Mouse (Mus musculus) lung, embryonic 16.5 days (tissue): Measurements from ENCODE around the gene Mast4. TPM values are rescaled to one million over a fixed set of nuclear protein-coding genes. Genes with fewer than 3 reads are reported as not detected.
"Not testable (repeated sequence)": the region's sequence is repeated elsewhere in the genome, so short reads cannot be mapped to it uniquely, and the experiment has no call there.

Experiments used
- ATAC-seq: fragments of 200-750 bp; cut with Nextera tagmentation; 2 replicates; pipeline ENCODE4 v1.8.0; 2017; ENCODE audit warnings: low read depth, mild to moderate bottlenecking, moderate library complexity
- H3K27ac ChIP-seq: fragments of 300-500 bp; sonication (generic); 2 replicates; pipeline ENCODE4 v1.5.1; 2014; ENCODE audit warnings: mild to moderate bottlenecking, control low read depth, low read length
- H3K27me3 ChIP-seq: fragments of 300-500 bp; sonication (generic); 2 replicates; pipeline ENCODE4 v1.6.1; 2014; ENCODE audit warnings: low read depth, low read length, mixed read lengths; ENCODE audit not compliant: control insufficient read depth, insufficient read depth
- H3K36me3 ChIP-seq: fragments of 300-500 bp; sonication (generic); 2 replicates; pipeline ENCODE4 v1.6.1; 2014; ENCODE audit warnings: low read length; ENCODE audit not compliant: control insufficient read depth, insufficient read depth
- H3K4me1 ChIP-seq: fragments of 300-500 bp; sonication (generic); replicated peaks from 2 replicates; pipeline ENCODE4 v1.6.1; 2014; ENCODE audit warnings: low read length, mixed read lengths; ENCODE audit not compliant: control insufficient read depth, insufficient read depth
- H3K4me2 ChIP-seq: fragments of 300-500 bp; sonication (generic); 2 replicates; pipeline ENCODE4 v1.6.1; 2014; ENCODE audit warnings: low read depth, low read length, control low read depth
- H3K4me3 ChIP-seq: fragments of 300-500 bp; sonication (generic); 2 replicates; pipeline ENCODE4 v1.5.1; 2014; ENCODE audit warnings: mild to moderate bottlenecking, low read length, control low read depth
- H3K9ac ChIP-seq: fragments of 300-500 bp; sonication (generic); 2 replicates; pipeline ENCODE4 v1.6.1; 2014; ENCODE audit warnings: low read length, control low read depth
- H3K9me3 ChIP-seq: fragments of 300-500 bp; sonication (generic); 2 replicates; pipeline ENCODE4 v1.6.1; 2016; ENCODE audit warnings: low read length; ENCODE audit not compliant: control insufficient read depth
- WGBS: fragments of 180-500 bp; shearing (Covaris S2); extraction: QIAGEN DNeasy Blood & Tissue Kit; methylation state at CpG from one replicate; pipeline ENCODE4 v1.1.7; 2014; 5-methylcytosine and 5-hydroxymethylcytosine counted together
- polyA plus RNA-seq: library from polyadenylated mRNA; unstranded; fragments of >200 nt; fragmentation: Nextera tagmentation; extraction: Ambion mirVana; gene quantifications from 2 replicates; pipeline ENCODE4 v1.2.1, GENCODE M21; 2015

The Mast4 gene
- polyA plus RNA-seq, 1 experiment from 2014 or later = 30.2 TPM

- H3K9ac ChIP-seq = no peak overlapping the region
- no peak overlapping the region for H3K4me2 ChIP-seq
- no peak overlapping the region for H3K27ac ChIP-seq
- ATAC-seq = no peak
- H3K4me1 ChIP-seq = no peaks in the 10 kb centered on the region
- H3K4me3 ChIP-seq = no peak overlapping the region
- H3K36me3 ChIP-seq = peaks cover 31% of the 10 kb centered on the region
- WGBS = 79% methylated on average over 13 of the region's 13 CpGs
- H3K9me3 ChIP-seq = no peaks in the 10 kb centered on the region
- no peaks in the 10 kb centered on the region for H3K27me3 ChIP-seq
Measured at GRCm38 (mm10) chr13:102739720-102740535, 594.4 kb downstream of the Mast4 start.

- Histone ChIP-seq H3K27me3 (no peaks in the 10 kb centered on the region), H3K4me1 (no peaks in the 10 kb centered on the region), H3K9ac (no peak overlapping the region), H3K27ac (no peak overlapping the region), H3K4me2 (no peak overlapping the region), H3K4me3 (no peak overlapping the region), H3K9me3 (no peaks in the 10 kb centered on the region), H3K36me3 (peaks cover 29% of the 10 kb centered on the region)
- WGBS = 93% methylated on average over 7 of the region's 7 CpGs
- no peak for ATAC-seq
Measured at GRCm38 (mm10) chr13:102737811-102738210, 596.5 kb downstream of the Mast4 start.

GRCm38 (mm10) chr13:102733063-102733462 lies 601.2 kb downstream of the Mast4 start:
- 61% methylated on average over 2 of the region's 2 CpGs for WGBS
- ATAC-seq = no peak
- H3K4me2 ChIP-seq = no peak overlapping the region
- no peaks in the 10 kb centered on the region for H3K9me3 ChIP-seq
- no peaks in the 10 kb centered on the region for H3K27me3 ChIP-seq
- no peaks in the 10 kb centered on the region for H3K4me1 ChIP-seq
- no peak overlapping the region for H3K9ac ChIP-seq
- H3K36me3 ChIP-seq = peaks cover 20% of the 10 kb centered on the region
- H3K4me3 ChIP-seq = no peak overlapping the region
- H3K27ac ChIP-seq = no peak overlapping the region

DNA sequence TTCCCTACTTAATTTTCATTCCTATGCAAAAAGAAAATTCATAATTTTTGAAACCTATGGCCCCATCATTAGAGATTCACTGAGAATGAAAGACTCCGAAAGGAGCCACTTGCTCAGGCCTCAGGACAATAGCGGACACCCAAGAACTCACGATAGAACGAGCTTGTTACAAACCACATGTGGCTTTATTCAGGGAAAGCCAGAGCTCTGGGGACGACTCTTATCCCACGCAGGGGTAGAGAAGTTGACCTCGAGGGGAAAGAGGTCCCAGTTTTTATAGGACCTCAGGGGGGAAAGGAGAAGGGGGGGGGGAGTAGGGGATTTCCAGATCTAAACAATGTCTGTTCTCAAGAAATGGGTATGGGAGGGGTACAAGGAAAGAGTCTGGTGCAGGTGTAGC lies 605.3 kb downstream of the Mast4 start:
- H3K9me3 ChIP-seq, ATAC-seq, H3K4me1 ChIP-seq, H3K27ac ChIP-seq, H3K4me3 ChIP-seq, H3K4me2 ChIP-seq, H3K36me3 ChIP-seq, H3K9ac ChIP-seq, H3K27me3 ChIP-seq: not testable (repeated sequence)
- WGBS = 74% methylated on average over 7 of the region's 7 CpGs

GRCm38 (mm10) chr13:102728035-102728434 lies 606.3 kb downstream of the Mast4 start:
- no peaks in the 10 kb centered on the region for H3K9me3 ChIP-seq
- H3K4me1 ChIP-seq = no peaks in the 10 kb centered on the region
- no peak for ATAC-seq
- no peak overlapping the region for H3K4me2 ChIP-seq
- WGBS = 53% methylated on average over 3 of the region's 3 CpGs
- no peak overlapping the region for H3K9ac ChIP-seq
- H3K27ac ChIP-seq = no peak overlapping the region
- no peaks in the 10 kb centered on the region for H3K27me3 ChIP-seq
- H3K36me3 ChIP-seq = no peaks in the 10 kb centered on the region
- no peak overlapping the region for H3K4me3 ChIP-seq

GRCm38 (mm10) chr13:102726876-102727275 lies 607.4 kb downstream of the Mast4 start:
- 76% methylated on average over 1 of the region's 1 CpGs for WGBS
- H3K4me3 ChIP-seq = no peak overlapping the region

DNA sequence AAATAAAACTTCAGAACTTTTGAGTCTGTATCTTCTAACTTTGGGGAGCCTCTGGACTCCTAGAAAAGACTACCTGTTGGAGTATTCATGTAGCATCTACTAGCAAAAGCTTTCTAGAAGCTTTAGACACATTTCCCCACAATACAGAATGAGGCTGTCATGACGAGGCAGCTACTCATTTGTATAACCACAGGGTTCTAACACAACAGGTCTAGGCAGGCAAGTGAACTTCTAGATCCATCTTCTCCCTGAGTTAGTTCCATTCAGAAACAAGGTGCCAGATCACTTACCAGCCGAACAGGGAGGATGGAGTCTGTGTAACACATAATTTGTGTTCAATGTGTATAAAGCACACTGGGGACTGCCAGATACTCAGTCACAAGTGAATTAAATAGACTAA lies 608.4 kb downstream of the Mast4 start:
- H3K9me3 ChIP-seq = no peaks in the 10 kb centered on the region
- WGBS = 66% methylated on average over 2 of the region's 2 CpGs
- H3K4me2 ChIP-seq = no peak overlapping the region
- no peak overlapping the region for H3K27ac ChIP-seq
- no peak for ATAC-seq
- no peak overlapping the region for H3K9ac ChIP-seq
- H3K4me1 ChIP-seq = no peaks in the 10 kb centered on the region
- no peaks in the 10 kb centered on the region for H3K36me3 ChIP-seq
- no peak overlapping the region for H3K4me3 ChIP-seq
- H3K27me3 ChIP-seq = no peaks in the 10 kb centered on the region

More at GRCm38 (mm10) chr13:102726876-102727275, 607.4 kb downstream of the Mast4 start:
- Histone ChIP-seq H3K27me3 (no peaks in the 10 kb centered on the region), H3K27ac (no peak overlapping the region), H3K9ac (no peak overlapping the region), H3K9me3 (no peaks in the 10 kb centered on the region), H3K36me3 (no peaks in the 10 kb centered on the region), H3K4me1 (no peaks in the 10 kb centered on the region), H3K4me2 (no peak overlapping the region)
- ATAC-seq = no peak

DNA sequence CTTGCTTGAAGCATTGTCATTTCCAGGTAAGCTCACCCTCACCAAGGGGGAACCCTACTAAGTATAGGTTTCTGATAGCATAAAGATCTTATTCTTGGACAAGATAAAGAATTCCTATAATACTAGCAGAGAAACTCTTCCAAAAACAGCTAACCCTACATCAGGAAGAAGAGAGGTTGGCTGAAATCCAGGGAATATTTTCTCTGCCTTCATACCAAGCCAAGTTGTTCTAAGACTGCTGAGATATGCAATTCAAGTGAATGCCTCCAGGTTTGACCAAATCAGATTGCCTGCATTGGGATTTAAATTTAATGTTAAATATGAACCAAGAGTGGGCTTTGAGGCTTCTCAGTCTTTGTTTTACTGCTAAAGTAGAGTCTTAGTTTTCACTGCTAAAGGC lies 608.9 kb downstream of the Mast4 start:
- no peak overlapping the region for H3K9ac ChIP-seq
- H3K27me3 ChIP-seq = no peaks in the 10 kb centered on the region
- ATAC-seq = no peak
- H3K4me2 ChIP-seq = no peak overlapping the region
- no peaks in the 10 kb centered on the region for H3K9me3 ChIP-seq
- no peaks in the 10 kb centered on the region for H3K4me1 ChIP-seq
- no peak overlapping the region for H3K27ac ChIP-seq
- H3K4me3 ChIP-seq = no peak overlapping the region
- no peaks in the 10 kb centered on the region for H3K36me3 ChIP-seq

DNA sequence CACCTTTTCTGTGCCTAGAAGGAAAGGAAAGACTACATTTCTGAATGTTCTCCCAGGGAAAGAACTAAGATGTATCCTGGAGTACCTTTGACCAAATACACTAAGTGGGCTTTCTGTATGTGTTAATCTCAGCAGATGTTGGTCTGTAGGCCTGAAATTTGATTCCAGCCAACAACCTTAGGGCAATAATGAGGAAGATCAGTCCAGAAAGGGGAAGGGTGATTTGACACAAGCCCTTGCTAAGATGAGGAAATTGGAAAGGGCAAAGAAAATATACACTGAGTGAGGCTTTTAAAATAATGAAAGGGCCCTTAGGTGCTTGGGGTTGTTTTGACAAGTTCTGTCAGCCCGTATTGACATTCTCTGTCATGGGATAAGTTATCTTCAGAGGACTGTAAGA lies 617.3 kb downstream of the Mast4 start:
- Histone ChIP-seq H3K27me3 (no peaks in the 10 kb centered on the region), H3K4me1 (no peaks in the 10 kb centered on the region), H3K9ac (no peak overlapping the region), H3K27ac (no peak overlapping the region), H3K36me3 (no peaks in the 10 kb centered on the region), H3K4me2 (no peak overlapping the region), H3K4me3 (no peak overlapping the region), H3K9me3 (no peaks in the 10 kb centered on the region)
- 47% methylated on average over 1 of the region's 1 CpGs for WGBS
- no peak for ATAC-seq
